Mouse (Mus musculus) embryo, embryonic 11.5 days (tissue): ENCODE results near the gene Thrb.
"Not testable (repeated sequence)": the region's sequence is repeated elsewhere in the genome, so short reads cannot be mapped to it uniquely, and the experiment has no call there.

Experiments
- DNase-seq: peaks from one replicate; pipeline ENCODE4 v3.0.0-alpha.2; 2012; ENCODE audit warnings: low read depth, low spot score

Gene Thrb

GRCm38 (mm10) chr14:17934779-17935178 lies 274.7 kb downstream of the Thrb start:
- not testable (repeated sequence) for DNase-seq

- no peak for DNase-seq
Observed at GRCm38 (mm10) chr14:17954038-17954437, 294.0 kb downstream of the Thrb start.

- no peak for DNase-seq
Observed at GRCm38 (mm10) chr14:17959901-17960300, 299.8 kb downstream of the Thrb start.

- DNase-seq = peak; percentile 27
Observed at GRCm38 (mm10) chr14:17967117-17967726, 307.2 kb downstream of the Thrb start.

GRCm38 (mm10) chr14:17972132-17972531 lies 312.1 kb downstream of the Thrb start:
- DNase-seq = no peak

- DNase-seq = no peak
Observed at GRCm38 (mm10) chr14:17972665-17973064, 312.6 kb downstream of the Thrb start.

GRCm38 (mm10) chr14:17975786-17976185 lies 315.7 kb downstream of the Thrb start:
- DNase-seq = no peak

GRCm38 (mm10) chr14:17978259-17978658 lies 318.2 kb downstream of the Thrb start:
- DNase-seq = no peak

GRCm38 (mm10) chr14:17981258-17981657 lies 321.2 kb downstream of the Thrb start:
- DNase-seq = no peak

GRCm38 (mm10) chr14:17982017-17982416 lies 322.0 kb downstream of the Thrb start:
- DNase-seq = no peak

- no peak for DNase-seq
Observed at GRCm38 (mm10) chr14:17983390-17983789, 323.3 kb downstream of the Thrb start.

GRCm38 (mm10) chr14:17983839-17984238 lies 323.8 kb downstream of the Thrb start:
- no peak for DNase-seq

GRCm38 (mm10) chr14:17988580-17988979 lies 328.5 kb downstream of the Thrb start:
- no peak for DNase-seq

- no peak for DNase-seq
Observed at GRCm38 (mm10) chr14:17989182-17989581, 329.1 kb downstream of the Thrb start.

GRCm38 (mm10) chr14:17990186-17990585 lies 330.1 kb downstream of the Thrb start:
- no peak for DNase-seq

GRCm38 (mm10) chr14:18001886-18002285 lies 341.8 kb downstream of the Thrb start:
- DNase-seq = no peak

- no peak for DNase-seq
Observed at GRCm38 (mm10) chr14:18003686-18004085, 343.6 kb downstream of the Thrb start.

- no peak for DNase-seq
Observed at GRCm38 (mm10) chr14:18008524-18008923, 348.5 kb downstream of the Thrb start.

- DNase-seq = no peak
Observed at GRCm38 (mm10) chr14:18016604-18017003, 356.5 kb downstream of the Thrb start.

- DNase-seq = no peak
Observed at GRCm38 (mm10) chr14:18020128-18020527, 360.1 kb downstream of the Thrb start.

GRCm38 (mm10) chr14:18020636-18021035 lies 360.6 kb downstream of the Thrb start:
- no peak for DNase-seq

- DNase-seq = no peak
Observed at GRCm38 (mm10) chr14:18021726-18022125, 361.7 kb downstream of the Thrb start.

- DNase-seq = no peak
Observed at GRCm38 (mm10) chr14:18022351-18022750, 362.3 kb downstream of the Thrb start.

GRCm38 (mm10) chr14:18027867-18028266 lies 367.8 kb downstream of the Thrb start:
- DNase-seq = no peak
